Comparison of ENCODE assay signal across 8 mouse cellular contexts in the genomic region with DNA sequence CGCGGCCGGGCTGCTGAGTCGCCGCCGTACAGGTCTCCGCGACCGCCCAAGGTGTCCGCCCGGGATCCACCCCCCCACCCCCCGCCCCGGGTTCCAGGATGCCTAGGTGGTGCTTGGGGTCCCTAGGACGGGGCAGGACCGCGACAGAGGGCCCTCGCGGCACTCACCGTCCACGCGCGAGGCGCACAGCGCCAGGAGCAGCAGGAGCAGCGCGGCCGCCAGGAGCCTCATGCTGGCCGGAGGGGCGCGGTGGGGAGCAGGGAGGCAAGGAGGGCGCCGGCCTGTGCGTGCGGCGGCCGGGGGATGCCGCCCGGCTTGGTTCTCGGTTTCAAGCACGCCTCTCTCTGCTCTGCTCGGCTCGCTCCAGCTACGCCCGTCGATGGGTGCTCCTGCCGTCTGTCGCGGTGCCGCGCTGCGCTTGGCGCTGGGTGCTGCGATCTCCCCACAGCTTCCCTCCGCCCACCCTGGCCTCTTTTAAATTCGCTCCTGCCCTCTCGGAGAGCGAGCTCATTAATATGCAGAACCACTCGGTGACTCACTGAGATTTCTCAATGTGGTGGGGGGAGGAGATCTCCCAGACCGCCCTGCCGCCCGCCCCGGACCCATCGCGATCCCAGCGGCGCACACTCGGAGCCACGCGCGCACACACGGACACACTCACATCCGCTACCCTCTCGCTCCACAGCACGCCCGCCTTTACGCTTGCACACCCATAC. TPM values are rescaled to one million over a fixed set of nuclear protein-coding genes. Genes with fewer than 3 reads are reported as not detected.
A peak's percentile ranks its signal among the peaks of the same experiment; 100 is the strongest.
DNase-seq lines count a peak whose midpoint lies in the region; ATAC-seq lines count a peak whose summit lies in the region.

A gene (minus strand): TSS at position 609 of the 716 bp plus-strand sequence.

- under 1% methylated on average over 51 of the region's 76 CpGs for WGBS in embryonic facial prominence, embryonic 14.5 days
- under 1% methylated on average over 76 of the region's 76 CpGs for WGBS in heart, embryonic 10.5 days
- WGBS in kidney, embryonic 14.5 days: under 1% methylated on average over 69 of the region's 76 CpGs
- WGBS in limb, embryonic 13.5 days: 1% methylated on average over 64 of the region's 76 CpGs

- peak within 1 kb of the TSS; percentile 78 for H3K4me2 ChIP-seq in embryonic facial prominence, embryonic 14.5 days (ENCODE audit: low read depth, low read length)
- peak within 1 kb of the TSS; percentile 88 for H3K4me2 ChIP-seq in kidney, embryonic 14.5 days (replicated peaks; ENCODE audit: low read depth, low read length)
- peak within 1 kb of the TSS; percentile 80 for H3K4me2 ChIP-seq in limb, embryonic 13.5 days (replicated peaks)

- H3K4me1 ChIP-seq in embryonic facial prominence, embryonic 14.5 days (ENCODE audit: control insufficient read depth, insufficient read depth, low read length): no peaks in the 10 kb centered on the region; the same call in 1 of the 2 replicates
- H3K4me1 ChIP-seq in heart, embryonic 10.5 days: peaks cover 21% of the 10 kb centered on the region
- H3K4me1 ChIP-seq in kidney, embryonic 14.5 days (ENCODE audit: control insufficient read depth, insufficient read depth, low read length): peaks cover 16% of the 10 kb centered on the region
- H3K4me1 ChIP-seq in limb, embryonic 13.5 days: peaks cover 62% of the 10 kb centered on the region

- DNase-seq in cerebellum, adult 11 months: peak; percentile 13
- peak; percentile 79 for DNase-seq in embryonic facial prominence, embryonic 14.5 days (ENCODE audit: low spot score)
- DNase-seq in heart, embryonic 10.5 days (ENCODE audit: low spot score): no peak
- peak; percentile 68 for DNase-seq in neural tube, embryonic 10.5 days (ENCODE audit: extremely low spot score, low spot score)

- H3K27ac ChIP-seq in embryonic facial prominence, embryonic 14.5 days (replicated peaks; ENCODE audit: low read depth, low read length): no peak within 1 kb of the TSS; the same call in 1 of the 2 replicates
- H3K27ac ChIP-seq in heart, embryonic 10.5 days: peak within 1 kb of the TSS; percentile 75
- no peak within 1 kb of the TSS for H3K27ac ChIP-seq in kidney, embryonic 14.5 days (ENCODE audit: low read depth, low read length)
- H3K27ac ChIP-seq in limb, embryonic 13.5 days: peak within 1 kb of the TSS; percentile 88

- peak within 1 kb of the TSS; percentile 60 for H3K4me3 ChIP-seq in embryonic facial prominence, embryonic 14.5 days (ENCODE audit: low read depth, low read length)
- peak within 1 kb of the TSS; percentile 71 for H3K4me3 ChIP-seq in heart, embryonic 10.5 days
- peak within 1 kb of the TSS; percentile 58 for H3K4me3 ChIP-seq in kidney, embryonic 14.5 days (ENCODE audit: low read length)
- peak within 1 kb of the TSS; percentile 78 for H3K4me3 ChIP-seq in limb, embryonic 13.5 days

- no peaks in the 10 kb centered on the region for H3K9me3 ChIP-seq in embryonic facial prominence, embryonic 14.5 days (ENCODE audit: control insufficient read depth, low read length)
- no peaks in the 10 kb centered on the region for H3K9me3 ChIP-seq in heart, embryonic 10.5 days
- H3K9me3 ChIP-seq in kidney, embryonic 14.5 days (ENCODE audit: control insufficient read depth, low read length): 0 out of 2 replicates have a peak, but pooled peaks cover 2% of the 10 kb centered on the region
- H3K9me3 ChIP-seq in limb, embryonic 13.5 days: peaks cover 4% of the 10 kb centered on the region; the same call in 1 of the 2 replicates

- H3K27me3 ChIP-seq in embryonic facial prominence, embryonic 14.5 days (replicated peaks; ENCODE audit: control insufficient read depth, insufficient read depth, low read length): peaks cover 49% of the 10 kb centered on the region
- H3K27me3 ChIP-seq in heart, embryonic 10.5 days (ENCODE audit: insufficient read depth, poor library complexity, severe bottlenecking): peaks cover 92% of the 10 kb centered on the region
- H3K27me3 ChIP-seq in kidney, embryonic 14.5 days (ENCODE audit: control insufficient read depth, insufficient read depth, low read length): peaks cover 49% of the 10 kb centered on the region
- H3K27me3 ChIP-seq in limb, embryonic 13.5 days: peaks cover 50% of the 10 kb centered on the region

- no peak for ATAC-seq in cerebellum, adult (ENCODE audit: insufficient number of reproducible peaks, low FRiP score, low TSS enrichment)
- peak; percentile 56 for ATAC-seq in embryonic facial prominence, embryonic 14.5 days (ENCODE audit: low read depth)
- ATAC-seq in kidney, embryonic 14.5 days (ENCODE audit: low FRiP score, low TSS enrichment): peak; percentile 51
- peak; percentile 55 for ATAC-seq in limb, embryonic 13.5 days (ENCODE audit: low FRiP score, low read depth)
- ATAC-seq in activated CD4-positive, CD25-positive, alpha-beta regulatory T cell, adult 4 months: no peak

- H3K9ac ChIP-seq in embryonic facial prominence, embryonic 14.5 days (ENCODE audit: low read depth, low read length): peak within 1 kb of the TSS; percentile 74
- H3K9ac ChIP-seq in kidney, embryonic 14.5 days (ENCODE audit: low read depth, low read length): peak within 1 kb of the TSS; percentile 66
- peak within 1 kb of the TSS; percentile 92 for H3K9ac ChIP-seq in limb, embryonic 13.5 days

- peaks cover 10% of the 10 kb centered on the region; the same call in 1 of the 2 replicates for H3K36me3 ChIP-seq in embryonic facial prominence, embryonic 14.5 days (ENCODE audit: control insufficient read depth, insufficient read depth, low read length)
- no peaks in the 10 kb centered on the region for H3K36me3 ChIP-seq in heart, embryonic 10.5 days
- H3K36me3 ChIP-seq in kidney, embryonic 14.5 days (ENCODE audit: control insufficient read depth, insufficient read depth, low read length): no peaks in the 10 kb centered on the region
- H3K36me3 ChIP-seq in limb, embryonic 13.5 days: peaks cover 31% of the 10 kb centered on the region

RNA-seq across cellular contexts. Expression of the gene that starts here (rescaled TPM):
- 126 and 202 TPM in 2 replicates for polyA plus RNA-seq in embryonic facial prominence, embryonic 14.5 days (2014; fragmentation: Nextera tagmentation; extraction: Ambion mirVana)
- polyA plus RNA-seq in heart, embryonic 10.5 days (2016; fragmentation: Nextera tagmentation; extraction: Ambion mirVana): 1.6 and 8.6 TPM in 2 replicates
- 19.2 and 20.8 TPM in 2 replicates for polyA plus RNA-seq in kidney, embryonic 14.5 days (2014; fragmentation: Nextera tagmentation; extraction: Ambion mirVana)
- 497 and 573 TPM in 2 replicates for polyA plus RNA-seq in limb, embryonic 13.5 days (2015; fragmentation: Nextera tagmentation; extraction: Ambion mirVana)
- polyA plus RNA-seq in activated CD4-positive, CD25-positive, alpha-beta regulatory T cell, adult 4 months (2017; shearing (Covaris generic)): not detected

Comparison
In these comparisons a context has a peak if more than half of its experiments do, and no peak if none do; other contexts are left out.
1. ATAC-seq: peak in embryonic facial prominence, embryonic 14.5 days (single experiment), kidney, embryonic 14.5 days (single experiment) and limb, embryonic 13.5 days (single experiment); none in cerebellum, adult (single experiment) and activated CD4-positive, CD25-positive, alpha-beta regulatory T cell, adult 4 months (single experiment).
2. H3K27ac ChIP-seq: peak in heart, embryonic 10.5 days (single experiment) and limb, embryonic 13.5 days (single experiment); none in embryonic facial prominence, embryonic 14.5 days (single experiment) and kidney, embryonic 14.5 days (single experiment).
3. Peak in every context shown above with its lines, with median percentiles within 50 percentile points of each other: H3K4me2 ChIP-seq, H3K4me3 ChIP-seq and H3K9ac ChIP-seq.